Mouse (Mus musculus) lung, embryonic 16.5 days (tissue): Measurements from ENCODE around the gene Foxp4. TPM values are rescaled to one million over a fixed set of nuclear protein-coding genes. Genes with fewer than 3 reads are reported as not detected.

Experiments used
- ATAC-seq: fragments of 200-750 bp; cut with Nextera tagmentation; 2 replicates; pipeline ENCODE4 v1.8.0; 2017; ENCODE audit warnings: low read depth, mild to moderate bottlenecking, moderate library complexity
- H3K27ac ChIP-seq: fragments of 300-500 bp; sonication (generic); 2 replicates; pipeline ENCODE4 v1.5.1; 2014; ENCODE audit warnings: mild to moderate bottlenecking, control low read depth, low read length
- H3K27me3 ChIP-seq: fragments of 300-500 bp; sonication (generic); 2 replicates; pipeline ENCODE4 v1.6.1; 2014; ENCODE audit warnings: low read depth, low read length, mixed read lengths; ENCODE audit not compliant: control insufficient read depth, insufficient read depth
- H3K36me3 ChIP-seq: fragments of 300-500 bp; sonication (generic); 2 replicates; pipeline ENCODE4 v1.6.1; 2014; ENCODE audit warnings: low read length; ENCODE audit not compliant: control insufficient read depth, insufficient read depth
- H3K4me1 ChIP-seq: fragments of 300-500 bp; sonication (generic); replicated peaks from 2 replicates; pipeline ENCODE4 v1.6.1; 2014; ENCODE audit warnings: low read length, mixed read lengths; ENCODE audit not compliant: control insufficient read depth, insufficient read depth
- H3K4me2 ChIP-seq: fragments of 300-500 bp; sonication (generic); 2 replicates; pipeline ENCODE4 v1.6.1; 2014; ENCODE audit warnings: low read depth, low read length, control low read depth
- H3K4me3 ChIP-seq: fragments of 300-500 bp; sonication (generic); 2 replicates; pipeline ENCODE4 v1.5.1; 2014; ENCODE audit warnings: mild to moderate bottlenecking, low read length, control low read depth
- H3K9ac ChIP-seq: fragments of 300-500 bp; sonication (generic); 2 replicates; pipeline ENCODE4 v1.6.1; 2014; ENCODE audit warnings: low read length, control low read depth
- H3K9me3 ChIP-seq: fragments of 300-500 bp; sonication (generic); 2 replicates; pipeline ENCODE4 v1.6.1; 2016; ENCODE audit warnings: low read length; ENCODE audit not compliant: control insufficient read depth
- WGBS: fragments of 180-500 bp; shearing (Covaris S2); extraction: QIAGEN DNeasy Blood & Tissue Kit; methylation state at CpG from one replicate; pipeline ENCODE4 v1.1.7; 2014; 5-methylcytosine and 5-hydroxymethylcytosine counted together
- polyA plus RNA-seq: library from polyadenylated mRNA; unstranded; fragments of >200 nt; fragmentation: Nextera tagmentation; extraction: Ambion mirVana; gene quantifications from 2 replicates; pipeline ENCODE4 v1.2.1, GENCODE M21; 2015

Foxp4 gene
- polyA plus RNA-seq, 1 experiment from 2014 or later, result 13.6 TPM

- peak overlapping the region; percentile 66 for H3K4me3 ChIP-seq
- peak overlapping the region; percentile 80 for H3K9ac ChIP-seq
- no peaks in the 10 kb centered on the region; the same call in 1 of the 2 replicates for H3K27me3 ChIP-seq
- WGBS, result 0% methylated on average over 24 of the region's 24 CpGs
- no peaks in the 10 kb centered on the region for H3K9me3 ChIP-seq
- no peaks in the 10 kb centered on the region for H3K36me3 ChIP-seq
- peak overlapping the region; percentile 87 for H3K4me2 ChIP-seq
- no peak for ATAC-seq
- H3K4me1 ChIP-seq, result peaks cover 40% of the 10 kb centered on the region
- H3K27ac ChIP-seq, result 0 out of 2 replicates have a peak overlapping the region, but pooled peaks have one; percentile 20
Observed at GRCm38 (mm10) chr17:47922579-47922978, 1.9 kb downstream of the Foxp4 start.

GRCm38 (mm10) chr17:47922116-47922515, 2.3 kb downstream of the Foxp4 start:
- no peak overlapping the region for H3K27ac ChIP-seq
- ATAC-seq, result no peak
- H3K9me3 ChIP-seq, result no peaks in the 10 kb centered on the region
- H3K27me3 ChIP-seq, result no peaks in the 10 kb centered on the region; the same call in 1 of the 2 replicates
- peaks cover 40% of the 10 kb centered on the region for H3K4me1 ChIP-seq
- no peaks in the 10 kb centered on the region for H3K36me3 ChIP-seq
- peak overlapping the region; percentile 80 for H3K9ac ChIP-seq
- peak overlapping the region; percentile 87 for H3K4me2 ChIP-seq
- H3K4me3 ChIP-seq, result peak overlapping the region; percentile 66
- WGBS, result 4% methylated on average over 21 of the region's 21 CpGs

GRCm38 (mm10) chr17:47921136-47921665, 3.2 kb downstream of the Foxp4 start:
- Histone ChIP-seq H3K36me3 (no peaks in the 10 kb centered on the region), H3K4me2 (peak overlapping the region; percentile 87), H3K27ac (no peak overlapping the region), H3K4me1 (peaks cover 43% of the 10 kb centered on the region), H3K4me3 (peak overlapping the region; percentile 66), H3K9me3 (no peaks in the 10 kb centered on the region), H3K27me3 (no peaks in the 10 kb centered on the region; the same call in 1 of the 2 replicates), H3K9ac (peak overlapping the region; percentile 80)
- 49% methylated on average over 4 of the region's 4 CpGs for WGBS
- no peak for ATAC-seq

- no peak for ATAC-seq
- no peak overlapping the region for H3K4me3 ChIP-seq
- peaks cover 40% of the 10 kb centered on the region for H3K4me1 ChIP-seq
- H3K27me3 ChIP-seq, result no peaks in the 10 kb centered on the region; the same call in 1 of the 2 replicates
- H3K9ac ChIP-seq, result no peak overlapping the region
- H3K27ac ChIP-seq, result no peak overlapping the region
- H3K9me3 ChIP-seq, result no peaks in the 10 kb centered on the region
- no peak overlapping the region for H3K4me2 ChIP-seq
- 34% methylated on average over 5 of the region's 5 CpGs for WGBS
- no peaks in the 10 kb centered on the region for H3K36me3 ChIP-seq
Observed at GRCm38 (mm10) chr17:47919826-47920225, 4.6 kb downstream of the Foxp4 start.

GRCm38 (mm10) chr17:47917907-47918306, 6.5 kb downstream of the Foxp4 start:
- no peak overlapping the region for H3K9ac ChIP-seq
- no peak overlapping the region for H3K27ac ChIP-seq
- H3K4me3 ChIP-seq, result no peak overlapping the region
- H3K4me2 ChIP-seq, result no peak overlapping the region
- H3K4me1 ChIP-seq, result peaks cover 38% of the 10 kb centered on the region
- no peaks in the 10 kb centered on the region for H3K9me3 ChIP-seq
- ATAC-seq, result no peak
- H3K27me3 ChIP-seq, result no peaks in the 10 kb centered on the region; the same call in 1 of the 2 replicates
- WGBS, result 58% methylated on average over 5 of the region's 5 CpGs
- no peaks in the 10 kb centered on the region for H3K36me3 ChIP-seq

- H3K9ac ChIP-seq, result no peak overlapping the region
- no peak overlapping the region for H3K4me3 ChIP-seq
- H3K4me2 ChIP-seq, result no peak overlapping the region
- H3K27ac ChIP-seq, result no peak overlapping the region
- no peaks in the 10 kb centered on the region for H3K36me3 ChIP-seq
- WGBS, result 53% methylated on average over 3 of the region's 3 CpGs
- no peaks in the 10 kb centered on the region; the same call in 1 of the 2 replicates for H3K27me3 ChIP-seq
- ATAC-seq, result no peak
- H3K4me1 ChIP-seq, result peaks cover 37% of the 10 kb centered on the region
- H3K9me3 ChIP-seq, result no peaks in the 10 kb centered on the region
Observed at GRCm38 (mm10) chr17:47917212-47917611, 7.2 kb downstream of the Foxp4 start.

GRCm38 (mm10) chr17:47914676-47915219, 9.7 kb downstream of the Foxp4 start:
- no peak overlapping the region for H3K9ac ChIP-seq
- no peaks in the 10 kb centered on the region for H3K36me3 ChIP-seq
- no peak for ATAC-seq
- H3K9me3 ChIP-seq, result no peaks in the 10 kb centered on the region
- peaks cover 23% of the 10 kb centered on the region for H3K4me1 ChIP-seq
- no peak overlapping the region for H3K4me3 ChIP-seq
- no peaks in the 10 kb centered on the region for H3K27me3 ChIP-seq
- no peak overlapping the region for H3K4me2 ChIP-seq
- no peak overlapping the region for H3K27ac ChIP-seq
- 64% methylated on average over 9 of the region's 9 CpGs for WGBS

GRCm38 (mm10) chr17:47909091-47910001, 15.1 kb downstream of the Foxp4 start:
- H3K9me3 ChIP-seq, result no peaks in the 10 kb centered on the region
- no peak overlapping the region for H3K27ac ChIP-seq
- peak overlapping the region; percentile 32 for H3K4me3 ChIP-seq
- ATAC-seq, result peak; percentile 14; the same call in 1 of the 2 replicates
- 29% methylated on average over 48 of the region's 51 CpGs for WGBS
- H3K27me3 ChIP-seq, result no peaks in the 10 kb centered on the region
- peak overlapping the region; percentile 52 for H3K4me2 ChIP-seq
- H3K36me3 ChIP-seq, result no peaks in the 10 kb centered on the region
- peaks cover 43% of the 10 kb centered on the region for H3K4me1 ChIP-seq
- H3K9ac ChIP-seq, result peak overlapping the region; percentile 17; the same call in 1 of the 2 replicates

- H3K36me3 ChIP-seq, result peaks cover 2% of the 10 kb centered on the region; the same call in 1 of the 2 replicates
- H3K9ac ChIP-seq, result no peak overlapping the region
- no peak overlapping the region for H3K4me3 ChIP-seq
- no peaks in the 10 kb centered on the region for H3K9me3 ChIP-seq
- peak; percentile 51 for ATAC-seq
- H3K4me2 ChIP-seq, result no peak overlapping the region
- H3K27ac ChIP-seq, result no peak overlapping the region; the same call in 1 of the 2 replicates
- no peaks in the 10 kb centered on the region for H3K27me3 ChIP-seq
- H3K4me1 ChIP-seq, result peaks cover 45% of the 10 kb centered on the region
- WGBS, result 66% methylated on average over 2 of the region's 2 CpGs
Observed at GRCm38 (mm10) chr17:47908079-47908478, 16.4 kb downstream of the Foxp4 start.
